Mouse (Mus musculus) gastrocnemius, adult 2 months (tissue): ENCODE measurements around the gene Nhej1. TPM values are rescaled to one million over a fixed set of nuclear protein-coding genes. Genes with fewer than 3 reads are reported as not detected.

Experiments used
- DNase-seq: peaks from one replicate; pipeline ENCODE4 v3.0.0; 2022
- H3K27ac ChIP-seq: fragments of 200-600 bp; 2 replicates; pipeline ENCODE4 v1.8.1; 2022; ENCODE audit warnings: mild to moderate bottlenecking
- H3K4me3 ChIP-seq: fragments of 200-600 bp; 2 replicates; pipeline ENCODE4 v1.8.1; 2022; ENCODE audit warnings: mild to moderate bottlenecking, moderate library complexity
- CTCF ChIP-seq: fragments of 200-600 bp; IDR thresholded peaks from 2 replicates; pipeline ENCODE4 v1.8.1; 2022; ENCODE audit warnings: antibody characterized with exemption, mild to moderate bottlenecking, moderate library complexity
- intact Hi-C: fragments of 180-260 bp; cut with DNase I; formaldehyde crosslinking; loops from one replicate; pipeline ENCODE4 v1.15.1; 2025
- total RNA-seq, 2 experiments: library from RNA; stranded (reverse); gene quantifications; 2 replicates each; pipeline ENCODE4 v1.2.3; 2021

Nhej1 gene
- total RNA-seq, 2 experiments from 2014 or later: 4.5 to 6.6 TPM

- Histone ChIP-seq H3K27ac (no peak overlapping the region), H3K4me3 (no peak overlapping the region)
- no peak for DNase-seq
- intact Hi-C loops: no loop called here
- no peak for TF ChIP-seq CTCF
These were observed 162.7 kb downstream of the Nhej1 start for GRCm38 (mm10) chr1:74962126-74962852.

DNA sequence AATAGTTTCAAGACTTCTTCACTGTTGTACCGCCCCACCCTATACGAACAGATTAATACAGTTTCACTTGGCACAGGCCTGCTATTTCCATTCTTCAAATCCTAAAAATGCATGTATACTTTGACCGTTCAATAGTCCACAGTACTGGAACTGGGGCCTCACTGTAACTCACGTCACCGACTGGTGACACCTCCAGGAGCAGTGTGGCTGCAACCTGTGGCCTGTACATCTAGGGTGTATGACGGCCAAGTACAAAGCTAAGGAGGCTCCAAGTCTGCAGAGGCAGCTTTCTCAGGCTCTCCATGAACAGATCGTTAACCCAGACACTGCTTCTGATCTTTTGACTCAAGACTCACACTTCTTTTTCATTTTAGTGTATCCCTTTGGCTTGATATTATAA is 163.3 kb downstream of the Nhej1 start:
- H3K4me3 ChIP-seq: no peak overlapping the region
- no peak for TF ChIP-seq CTCF

DNA sequence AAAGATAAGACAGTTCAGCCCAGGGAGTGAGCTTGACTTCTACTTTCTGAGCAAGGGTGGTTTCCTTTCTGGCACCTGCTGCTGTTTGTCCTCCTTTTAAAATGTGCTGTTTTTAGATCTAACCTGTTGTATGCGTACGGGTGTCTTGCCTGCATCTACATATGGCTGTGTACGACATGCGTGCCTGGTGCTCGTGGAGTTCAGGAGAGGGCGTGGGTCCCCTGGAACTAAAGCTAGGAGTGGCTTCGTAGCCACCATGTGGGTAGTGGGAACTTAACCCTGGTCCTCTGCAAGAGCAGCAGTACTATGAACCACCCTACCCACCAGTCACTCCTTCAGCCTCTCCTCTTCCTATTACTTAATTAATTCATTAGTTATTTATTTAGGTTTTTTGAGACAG is 164.9 kb downstream of the Nhej1 start:
- Histone ChIP-seq H3K27ac (no peak overlapping the region), H3K4me3 (no peak overlapping the region)
- intact Hi-C loops: no loop called here
- TF ChIP-seq CTCF: no peak
- no peak for DNase-seq

More for the DNA sequence above, 163.3 kb downstream of the Nhej1 start:
- no peak overlapping the region for H3K27ac ChIP-seq
- no peak for DNase-seq
- intact Hi-C loops: no loop called here

DNA sequence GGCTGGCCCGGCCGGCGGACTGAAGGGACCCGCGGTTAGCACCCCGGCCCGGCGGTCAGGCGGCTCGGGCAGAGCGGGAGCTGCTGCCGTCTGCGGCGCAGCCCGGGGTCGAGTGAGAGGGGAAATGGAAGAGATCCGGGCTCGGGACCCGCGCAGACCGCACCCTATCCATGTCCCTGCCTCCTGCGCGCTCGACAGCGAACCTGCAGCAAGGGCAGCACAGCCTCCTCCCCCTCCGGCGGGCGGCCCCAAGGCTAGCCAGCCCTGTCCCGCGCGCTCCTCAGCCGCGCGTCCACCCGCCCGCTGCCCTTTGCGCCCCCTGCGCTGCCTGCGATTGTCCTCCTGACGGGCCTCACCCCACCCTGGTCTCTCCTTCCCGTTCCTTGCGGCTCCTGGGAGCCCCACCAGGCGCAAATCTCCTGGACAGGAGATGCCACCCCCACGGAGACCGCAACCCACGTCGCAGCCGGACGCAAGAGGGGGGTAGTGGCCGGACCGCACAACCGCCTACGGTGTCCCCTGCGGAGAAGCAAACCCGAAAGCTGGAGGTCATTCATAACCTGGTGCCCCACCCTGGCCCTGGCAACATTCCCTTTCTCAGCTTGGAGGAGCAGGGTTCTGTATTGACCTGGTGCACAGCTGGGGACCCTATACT is 173.3 kb downstream of the Nhej1 start, which contains the start of gene Ihh:
Ihh (minus strand) TSS at position 117 of the 655 bp plus-strand sequence.
- no peak for TF ChIP-seq CTCF
- no peak within 1 kb of the TSS for H3K27ac ChIP-seq
- intact Hi-C loops: no loop called here
- peak within 1 kb of the TSS; percentile 57 for H3K4me3 ChIP-seq
- no peak for DNase-seq

DNA sequence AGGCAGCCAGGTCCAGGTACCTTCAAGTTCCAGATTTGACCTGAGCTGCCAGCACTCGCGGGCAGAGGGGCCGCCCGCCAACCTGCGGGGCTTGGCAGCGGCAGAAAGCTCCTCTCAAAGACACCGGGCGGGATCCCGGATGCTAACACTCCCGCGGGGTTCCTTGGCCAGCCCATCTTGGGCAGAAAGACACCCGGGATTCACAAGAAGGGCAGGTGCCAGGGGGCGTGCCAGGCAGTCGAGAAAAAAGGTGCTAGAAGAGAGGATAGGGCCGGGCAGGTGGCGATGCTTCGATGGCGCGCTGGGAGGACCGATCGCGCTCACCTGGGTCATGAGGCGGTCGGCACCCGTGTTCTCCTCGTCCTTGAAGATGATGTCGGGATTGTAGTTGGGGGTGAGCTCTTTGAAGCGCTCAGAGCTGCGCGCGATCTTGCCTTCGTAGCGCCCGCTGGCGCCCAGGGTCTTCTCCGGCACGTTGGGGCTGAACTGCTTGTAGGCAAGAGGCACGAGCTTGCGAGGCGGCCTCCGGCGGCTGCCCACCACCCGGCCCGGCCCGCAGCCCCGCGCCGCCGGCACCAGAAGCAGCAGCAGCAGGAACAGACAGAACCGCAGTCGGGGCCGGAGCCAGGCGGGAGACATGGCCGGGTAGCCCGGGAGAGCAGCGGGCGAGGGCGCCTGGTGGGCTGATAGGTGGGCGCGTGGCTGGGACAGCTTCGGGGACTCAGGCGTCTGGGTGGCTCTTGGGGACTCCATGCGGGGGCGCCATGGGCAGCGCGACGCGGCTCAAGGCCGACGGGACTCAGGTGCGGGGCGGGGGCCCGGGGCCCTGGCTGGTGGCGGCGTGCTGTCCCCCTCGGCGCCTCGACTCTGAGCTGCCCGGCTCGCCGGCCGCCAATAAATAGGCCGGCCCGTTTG is 174.2 kb downstream of the Nhej1 start:
- H3K27ac ChIP-seq: no peak overlapping the region
- intact Hi-C loops: no loop called here
- H3K4me3 ChIP-seq: peak overlapping the region; percentile 57
- no peak for TF ChIP-seq CTCF
- no peak for DNase-seq

DNA sequence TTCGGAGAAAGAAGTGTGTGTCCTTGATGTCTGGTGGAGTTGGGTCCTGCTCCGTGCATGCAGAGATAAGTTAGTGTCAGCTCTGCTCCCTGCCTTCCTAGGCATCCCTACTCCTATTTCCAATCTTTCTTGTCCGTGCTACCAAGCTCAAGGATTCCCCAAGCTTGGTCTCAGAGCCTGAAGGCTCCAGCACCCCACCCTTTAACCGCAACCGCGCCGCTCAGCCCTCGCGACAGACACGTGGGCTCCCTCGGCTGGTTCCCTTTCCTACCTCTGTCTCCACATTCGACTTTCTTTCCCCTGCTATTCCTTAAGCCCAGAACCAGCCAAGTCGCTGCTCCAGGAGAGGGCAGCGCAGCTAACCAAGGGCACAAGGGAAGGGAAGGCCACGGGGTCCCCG is 174.9 kb downstream of the Nhej1 start:
- no peak for TF ChIP-seq CTCF
- no peak overlapping the region for H3K27ac ChIP-seq
- intact Hi-C loops: no loop called here
- peak overlapping the region; percentile 57 for H3K4me3 ChIP-seq
- no peak for DNase-seq

GRCm38 (mm10) chr1:74949666-74950050 is 175.3 kb downstream of the Nhej1 start:
- no peak for TF ChIP-seq CTCF
- intact Hi-C loops: loop anchor here (2.0 to 5.0 kb wide), 2 partner anchors 67 to 303 kb away; no protein-coding TSS in a partner anchor
- peak; percentile 67 for DNase-seq
- H3K27ac ChIP-seq: no peak overlapping the region
- H3K4me3 ChIP-seq: peak overlapping the region; percentile 57

DNA sequence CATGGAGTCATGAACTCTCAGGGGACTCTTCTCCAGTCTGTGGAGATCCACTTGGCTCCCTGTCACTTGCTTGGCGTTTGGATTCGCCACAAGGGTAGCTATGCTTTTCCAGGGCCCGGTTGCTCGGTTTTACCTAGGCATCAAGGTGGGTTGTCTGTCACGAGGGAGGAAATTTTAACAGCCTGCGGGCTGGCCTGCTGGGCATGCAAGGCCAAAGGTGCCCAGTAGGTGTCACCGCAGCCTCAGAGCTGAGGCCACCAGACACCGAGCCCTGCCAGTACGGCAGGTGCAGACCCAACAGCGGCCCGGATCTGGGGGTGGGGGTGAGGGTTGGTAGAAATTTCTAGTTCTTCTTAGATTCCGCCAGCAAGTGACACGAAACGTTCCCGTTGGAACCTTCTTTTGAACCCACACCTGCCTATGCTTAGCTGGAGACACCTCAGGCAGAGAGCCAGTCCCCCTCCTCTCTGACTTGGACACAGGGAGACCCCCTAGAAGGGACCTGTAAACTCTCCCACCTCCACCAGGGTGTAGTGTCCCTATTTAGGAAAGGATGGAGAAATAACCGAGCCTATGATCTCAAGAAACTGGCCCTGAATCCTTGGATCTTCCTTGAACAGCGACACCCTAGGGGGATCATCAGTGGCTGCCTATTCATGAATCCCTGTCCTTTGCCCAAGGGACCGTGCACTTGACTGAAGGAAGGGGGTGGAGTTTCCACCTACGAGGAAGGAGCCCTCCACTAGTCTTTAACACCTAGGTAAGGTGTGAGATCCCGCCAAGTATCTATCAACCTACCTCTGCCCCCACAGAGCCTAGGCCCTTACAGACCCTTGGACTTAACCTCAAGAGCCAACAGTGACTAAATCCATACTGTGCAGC is 176.0 kb downstream of the Nhej1 start:
- H3K27ac ChIP-seq: no peak overlapping the region
- intact Hi-C loops: loop anchor here (2.0 to 5.0 kb wide), 2 partner anchors 68 to 303 kb away; no protein-coding TSS in a partner anchor
- peak; percentile 77 for DNase-seq
- peak overlapping the region; percentile 60 for H3K4me3 ChIP-seq
- peak; percentile 89; the same call in 1 of the 2 replicates for TF ChIP-seq CTCF

- no peak for TF ChIP-seq CTCF
These were observed 176.9 kb downstream of the Nhej1 start for GRCm38 (mm10) chr1:74947986-74948670.

GRCm38 (mm10) chr1:74941651-74942360 is 183.2 kb downstream of the Nhej1 start:
- intact Hi-C loops: no loop called here
- no peak overlapping the region for H3K4me3 ChIP-seq
- no peak for TF ChIP-seq CTCF
- no peak for DNase-seq
- H3K27ac ChIP-seq: no peak overlapping the region

More at GRCm38 (mm10) chr1:74947986-74948670, 176.9 kb downstream of the Nhej1 start:
- Histone ChIP-seq H3K4me3 (peak overlapping the region; percentile 60), H3K27ac (no peak overlapping the region)
- DNase-seq: no peak
- intact Hi-C loops: loop anchor here (2.0 to 5.0 kb wide), 2 partner anchors 69 to 304 kb away; no protein-coding TSS in a partner anchor

- intact Hi-C loops: no loop called here
- no peak for TF ChIP-seq CTCF
These were observed 185.2 kb downstream of the Nhej1 start for GRCm38 (mm10) chr1:74939762-74940161.

More at GRCm38 (mm10) chr1:74939762-74940161, 185.2 kb downstream of the Nhej1 start:
- no peak for DNase-seq
- H3K4me3 ChIP-seq: no peak overlapping the region
- H3K27ac ChIP-seq: no peak overlapping the region
